Mouse (Mus musculus) neural tube, embryonic 11.5 days (tissue): ENCODE data around the gene Pde4b. TPM values are rescaled to one million over a fixed set of nuclear protein-coding genes. Genes with fewer than 3 reads are reported as not detected.

ENCODE experiments used
- ATAC-seq: fragments of 200-750 bp; cut with Nextera tagmentation; 2 replicates; pipeline ENCODE4 v1.8.0; 2017; ENCODE audit warnings: moderate number of reproducible peaks, mild to moderate bottlenecking, moderate TSS enrichment, moderate library complexity; ENCODE audit not compliant: insufficient read depth, low FRiP score, low TSS enrichment
- DNase-seq: peaks from one replicate; pipeline ENCODE4 v3.0.0-alpha.2; 2015; ENCODE audit warnings: low spot score
- H3K27ac ChIP-seq: fragments of 300-500 bp; sonication (generic); 2 replicates; pipeline ENCODE4 v1.5.1; 2014; ENCODE audit warnings: low read depth, mild to moderate bottlenecking, low read length
- H3K27me3 ChIP-seq: fragments of 300-500 bp; sonication (generic); 2 replicates; pipeline ENCODE4 v1.6.1; 2014; ENCODE audit warnings: mild to moderate bottlenecking, low read length, mixed read lengths; ENCODE audit not compliant: control insufficient read depth, insufficient read depth
- H3K36me3 ChIP-seq: fragments of 300-500 bp; sonication (generic); 2 replicates; pipeline ENCODE4 v1.6.1; 2014; ENCODE audit warnings: mild to moderate bottlenecking, low read length, moderate library complexity, mixed read lengths; ENCODE audit not compliant: control insufficient read depth, insufficient read depth
- H3K4me1 ChIP-seq: fragments of 300-500 bp; sonication (generic); 2 replicates; pipeline ENCODE4 v1.6.1; 2014; ENCODE audit warnings: low read length, mixed read lengths; ENCODE audit not compliant: control insufficient read depth, insufficient read depth
- H3K4me2 ChIP-seq: fragments of 300-500 bp; sonication (generic); 2 replicates; pipeline ENCODE4 v1.6.1; 2014; ENCODE audit warnings: low read depth, mild to moderate bottlenecking, moderate library complexity
- H3K4me3 ChIP-seq: fragments of 300-500 bp; sonication (generic); 2 replicates; pipeline ENCODE4 v1.5.1; 2014; ENCODE audit warnings: low read depth, low read length
- H3K9ac ChIP-seq: fragments of 300-500 bp; sonication (generic); 2 replicates; pipeline ENCODE4 v1.6.1; 2014; ENCODE audit warnings: mild to moderate bottlenecking, low read length
- H3K9me3 ChIP-seq: fragments of 300-500 bp; sonication (generic); 2 replicates; pipeline ENCODE4 v1.6.1; 2016; ENCODE audit warnings: low read length; ENCODE audit not compliant: control insufficient read depth
- WGBS: fragments of 180-500 bp; shearing (Covaris S2); extraction: QIAGEN DNeasy Blood & Tissue Kit; methylation state at CpG from one replicate; pipeline ENCODE4 v1.1.7; 2014; 5-methylcytosine and 5-hydroxymethylcytosine counted together
- polyA plus RNA-seq: library from polyadenylated mRNA; unstranded; fragments of >200 nt; fragmentation: Nextera tagmentation; extraction: Ambion mirVana; gene quantifications from 2 replicates; pipeline ENCODE4 v1.2.1, GENCODE M21; 2014

Gene Pde4b
- polyA plus RNA-seq, 1 experiment from 2014 or later: 15.7 TPM

- 26% methylated on average over 15 of the region's 15 CpGs for WGBS
- Histone ChIP-seq H3K36me3 (no peaks in the 10 kb centered on the region), H3K27me3 (peaks cover 14% of the 10 kb centered on the region), H3K4me1 (no peaks in the 10 kb centered on the region), H3K9me3 (no peaks in the 10 kb centered on the region), H3K4me3 (peak overlapping the region; percentile 52), H3K27ac (no peak overlapping the region), H3K9ac (peak overlapping the region; percentile 51), H3K4me2 (peak overlapping the region; percentile 96)
- DNase-seq (peak; percentile 55), ATAC-seq (peak; percentile 45)
Measured at GRCm38 (mm10) chr4:102088235-102088867, 1.0 kb downstream of the Pde4b start.

DNA sequence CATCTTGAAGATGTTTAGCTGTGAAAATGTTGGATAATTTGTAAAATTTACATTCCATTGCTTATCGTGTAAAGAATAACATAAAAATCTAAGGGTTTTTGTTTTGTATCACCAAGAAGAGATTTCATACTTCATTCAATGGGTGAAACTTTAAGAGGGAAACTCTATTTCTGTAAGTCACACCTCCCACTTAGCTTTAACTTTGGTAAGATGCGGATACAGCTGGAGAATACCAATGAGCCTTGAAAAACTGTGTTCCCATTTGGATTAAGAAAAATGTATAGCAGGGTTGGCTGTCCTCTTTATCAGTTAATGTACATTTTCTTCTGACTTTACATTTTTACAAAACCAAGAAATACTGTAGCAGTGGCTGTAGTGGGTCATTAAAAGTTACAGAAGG, 8.5 kb downstream of the Pde4b start:
- Histone ChIP-seq H3K27me3 (no peaks in the 10 kb centered on the region), H3K9me3 (no peaks in the 10 kb centered on the region), H3K9ac (no peak overlapping the region), H3K4me3 (no peak overlapping the region), H3K4me2 (no peak overlapping the region), H3K36me3 (no peaks in the 10 kb centered on the region), H3K4me1 (no peaks in the 10 kb centered on the region), H3K27ac (no peak overlapping the region)
- no peak for DNase-seq
- no peak for ATAC-seq
- 94% methylated on average over 2 of the region's 2 CpGs for WGBS

GRCm38 (mm10) chr4:102102241-102102640, 14.9 kb downstream of the Pde4b start:
- H3K27me3 ChIP-seq: no peaks in the 10 kb centered on the region
- no peak for DNase-seq
- ATAC-seq: no peak
- H3K4me2 ChIP-seq: no peak overlapping the region
- no peaks in the 10 kb centered on the region for H3K36me3 ChIP-seq
- H3K4me3 ChIP-seq: no peak overlapping the region
- 84% methylated on average over 4 of the region's 4 CpGs for WGBS
- H3K9ac ChIP-seq: no peak overlapping the region
- no peaks in the 10 kb centered on the region for H3K4me1 ChIP-seq
- no peak overlapping the region for H3K27ac ChIP-seq
- H3K9me3 ChIP-seq: no peaks in the 10 kb centered on the region

GRCm38 (mm10) chr4:102104534-102105014, 17.2 kb downstream of the Pde4b start:
- H3K9me3 ChIP-seq: no peaks in the 10 kb centered on the region
- H3K36me3 ChIP-seq: no peaks in the 10 kb centered on the region
- DNase-seq (no peak), ATAC-seq (no peak)
- H3K4me3 ChIP-seq: no peak overlapping the region
- 91% methylated on average over 2 of the region's 2 CpGs for WGBS
- H3K4me1 ChIP-seq: no peaks in the 10 kb centered on the region
- H3K27ac ChIP-seq: no peak overlapping the region
- no peaks in the 10 kb centered on the region for H3K27me3 ChIP-seq
- H3K9ac ChIP-seq: no peak overlapping the region
- no peak overlapping the region for H3K4me2 ChIP-seq

DNA sequence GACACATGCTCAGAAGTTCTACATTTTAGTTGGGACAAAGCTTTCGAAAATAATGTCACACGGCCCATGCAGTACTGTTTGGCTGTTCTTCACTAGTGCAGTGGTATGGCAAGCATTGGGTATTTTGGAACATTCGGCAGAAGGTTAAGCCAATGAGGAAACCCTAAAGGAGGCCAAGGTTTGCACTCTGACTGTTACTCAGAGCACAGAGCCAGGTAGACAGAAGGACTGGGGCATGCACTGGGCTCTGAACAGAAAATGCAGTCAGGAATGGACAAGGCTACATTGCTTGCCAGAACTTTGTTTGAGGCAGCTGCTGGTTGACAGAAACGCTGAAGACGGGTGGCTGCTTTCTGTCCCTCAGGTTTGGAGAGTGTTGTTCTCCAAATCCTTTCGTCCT, 19.4 kb downstream of the Pde4b start:
- no peak overlapping the region for H3K4me3 ChIP-seq
- WGBS: 91% methylated on average over 6 of the region's 6 CpGs

GRCm38 (mm10) chr4:102119454-102119853, 32.1 kb downstream of the Pde4b start:
- Histone ChIP-seq H3K9me3 (no peaks in the 10 kb centered on the region), H3K4me3 (no peak overlapping the region), H3K4me1 (no peaks in the 10 kb centered on the region), H3K36me3 (no peaks in the 10 kb centered on the region), H3K4me2 (no peak overlapping the region), H3K27me3 (no peaks in the 10 kb centered on the region), H3K9ac (no peak overlapping the region), H3K27ac (no peak overlapping the region)
- DNase-seq: no peak
- ATAC-seq: no peak
- WGBS: 95% methylated on average over 3 of the region's 3 CpGs

More for the DNA sequence above, 19.4 kb downstream of the Pde4b start:
- ATAC-seq (no peak), DNase-seq (no peak)
- no peaks in the 10 kb centered on the region for H3K4me1 ChIP-seq
- H3K27ac ChIP-seq: no peak overlapping the region
- no peak overlapping the region for H3K4me2 ChIP-seq
- H3K9ac ChIP-seq: no peak overlapping the region
- H3K27me3 ChIP-seq: no peaks in the 10 kb centered on the region
- no peaks in the 10 kb centered on the region for H3K36me3 ChIP-seq
- no peaks in the 10 kb centered on the region for H3K9me3 ChIP-seq

DNA sequence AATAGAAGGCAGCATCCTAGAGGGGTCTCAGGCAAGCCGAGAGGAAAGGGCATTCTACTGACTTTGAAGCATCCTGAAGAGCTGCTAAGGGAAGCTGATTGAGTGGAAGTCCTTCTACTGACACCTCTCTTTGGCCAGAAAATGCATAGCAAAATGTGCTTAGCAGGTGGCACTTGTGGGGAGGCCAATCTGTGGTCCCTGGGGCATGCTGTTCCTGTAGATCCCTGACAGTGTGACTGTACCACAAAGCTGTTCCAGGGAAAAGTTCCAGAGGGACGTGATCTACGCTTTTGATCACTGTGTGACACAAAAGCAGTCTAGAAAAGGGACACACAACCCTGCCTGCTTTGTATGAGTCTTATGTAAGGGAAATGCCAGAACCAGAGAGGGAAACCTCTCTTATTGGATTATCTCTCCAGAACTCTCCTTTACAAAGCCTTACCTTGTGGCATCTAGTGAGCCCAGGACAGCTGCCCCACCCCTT, 49.1 kb downstream of the Pde4b start:
- H3K4me2 ChIP-seq: no peak overlapping the region
- DNase-seq (no peak), ATAC-seq (no peak)
- H3K9ac ChIP-seq: no peak overlapping the region
- H3K4me3 ChIP-seq: no peak overlapping the region
- H3K36me3 ChIP-seq: no peaks in the 10 kb centered on the region
- no peaks in the 10 kb centered on the region for H3K4me1 ChIP-seq
- WGBS: 81% methylated on average over 3 of the region's 3 CpGs
- no peak overlapping the region for H3K27ac ChIP-seq
- H3K27me3 ChIP-seq: no peaks in the 10 kb centered on the region
- no peaks in the 10 kb centered on the region for H3K9me3 ChIP-seq

DNA sequence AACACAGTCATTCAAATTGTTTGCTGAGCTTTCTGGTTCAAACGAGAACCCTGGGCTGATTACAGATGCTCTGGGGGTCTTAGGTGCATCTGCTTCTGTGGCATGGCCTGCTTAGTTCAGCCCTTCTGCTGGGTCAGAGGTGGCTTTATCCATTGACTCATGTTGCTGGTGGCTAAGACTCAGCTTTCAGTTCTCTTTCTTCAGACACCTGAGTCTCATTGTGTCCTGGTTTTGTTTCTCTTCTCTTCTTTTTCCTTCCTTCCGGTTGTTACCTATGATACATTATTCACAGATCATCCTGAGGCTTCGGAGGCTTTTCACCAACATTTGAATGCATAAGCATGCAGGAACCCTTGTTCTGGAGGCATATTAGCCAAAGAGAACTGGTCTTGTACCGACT, 51.0 kb downstream of the Pde4b start:
- 78% methylated on average over 4 of the region's 4 CpGs for WGBS
- no peak for ATAC-seq
- Histone ChIP-seq H3K4me1 (no peaks in the 10 kb centered on the region), H3K9me3 (no peaks in the 10 kb centered on the region), H3K36me3 (no peaks in the 10 kb centered on the region), H3K9ac (no peak overlapping the region), H3K27me3 (no peaks in the 10 kb centered on the region), H3K27ac (no peak overlapping the region), H3K4me2 (no peak overlapping the region), H3K4me3 (no peak overlapping the region)
- DNase-seq: no peak

GRCm38 (mm10) chr4:102141241-102141640, 53.9 kb downstream of the Pde4b start:
- Histone ChIP-seq H3K4me1 (no peaks in the 10 kb centered on the region), H3K27me3 (no peaks in the 10 kb centered on the region), H3K27ac (no peak overlapping the region)

More at GRCm38 (mm10) chr4:102141241-102141640, 53.9 kb downstream of the Pde4b start:
- H3K4me2 ChIP-seq: no peak overlapping the region
- DNase-seq (no peak), ATAC-seq (no peak)
- H3K9ac ChIP-seq: no peak overlapping the region
- no peak overlapping the region for H3K4me3 ChIP-seq
- 97% methylated on average over 3 of the region's 3 CpGs for WGBS
- H3K9me3 ChIP-seq: no peaks in the 10 kb centered on the region
- H3K36me3 ChIP-seq: no peaks in the 10 kb centered on the region
